In the genomic region with DNA sequence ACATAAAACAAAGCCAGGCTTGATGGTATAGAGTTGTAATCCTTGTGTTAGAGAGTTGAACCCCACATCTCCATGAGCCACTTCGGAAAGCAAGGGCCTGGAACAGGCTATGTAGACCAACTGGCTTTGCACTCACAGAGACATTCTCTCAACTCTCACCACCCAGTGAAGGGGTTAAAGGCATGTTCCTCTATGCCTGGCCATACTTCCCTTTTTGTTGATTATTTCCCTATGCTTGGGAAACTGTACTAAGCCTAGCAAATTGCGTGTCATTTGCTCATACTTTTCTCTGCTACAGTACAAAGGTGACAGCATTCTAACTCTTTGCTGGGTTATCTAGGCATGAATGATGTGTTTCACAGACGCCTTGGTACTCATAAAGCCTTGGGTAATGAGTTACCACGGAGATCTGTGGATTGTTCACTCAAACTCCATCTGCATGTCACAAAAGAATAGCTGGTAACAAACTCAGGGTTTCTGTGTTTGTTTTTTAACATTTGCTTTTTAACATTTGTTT, we compare ENCODE assay signal across 32 mouse cellular contexts. TPM values are rescaled to one million over a fixed set of nuclear protein-coding genes. Genes with fewer than 3 reads are reported as not detected.
DNase-seq lines count a peak whose midpoint lies in the region; ATAC-seq lines count a peak whose summit lies in the region.
"Had no signal": no experiment of that assay in that cellular context is flagged by ENCODE, and none has a peak within 500 bp of the region (broad histone marks: within the 10 kb centered on the region; RNA-seq: fewer than 3 reads in every experiment).

No protein-coding gene starts in this region.

- H3K4me3 ChIP-seq in kidney, embryonic 15.5 days (replicated peaks), result no peak overlapping the region
- H3K4me3 ChIP-seq: embryonic facial prominence, embryonic 15.5 days; hindbrain, embryonic 13.5 days; limb, embryonic 13.5 days; liver, embryonic 12.5 days; megakaryocyte, embryonic 14.5 days; midbrain, embryonic 15.5 days; neural tube, embryonic 15.5 days had no signal

- DNase-seq in kidney, postnatal 4 days, result no peak
- DNase-seq in 416B (ENCODE audit: low read depth), result peak; percentile 47
- DNase-seq in urinary bladder, postnatal 4 days (ENCODE audit: low spot score in 2 of 2), result no peak
- no peak for DNase-seq in cerebellum, adult 9-10 months
- no peak for DNase-seq in frontal cortex, postnatal 25 days (ENCODE audit: low spot score in 2 of 2)
- DNase-seq: adrenal gland, adult 8-10 months; cerebellum, adult 18-20 months; cerebellum, postnatal 36 days; gastrocnemius, postnatal 25 days; kidney, adult 9 months; kidney, postnatal 36 days; layer of hippocampus, adult 9-11 months; lung, adult 18-20 months; thymus, postnatal 14 days had no signal

- no peaks in the 10 kb centered on the region for H3K9me3 ChIP-seq in kidney, embryonic 15.5 days (replicated peaks)
- H3K9me3 ChIP-seq: embryonic facial prominence, embryonic 15.5 days; hindbrain, embryonic 13.5 days; limb, embryonic 13.5 days; liver, embryonic 12.5 days; megakaryocyte, embryonic 14.5 days; midbrain, embryonic 15.5 days; neural tube, embryonic 15.5 days had no signal

- H3K4me1 ChIP-seq in kidney, embryonic 15.5 days, result 0 out of 2 replicates have a peak, but pooled peaks cover 3% of the 10 kb centered on the region
- H3K4me1 ChIP-seq: embryonic facial prominence, embryonic 15.5 days; hindbrain, embryonic 13.5 days; limb, embryonic 13.5 days; liver, embryonic 12.5 days; megakaryocyte, embryonic 14.5 days; midbrain, embryonic 15.5 days; neural tube, embryonic 15.5 days had no signal

- no peak overlapping the region for H3K9ac ChIP-seq in kidney, embryonic 15.5 days
- H3K9ac ChIP-seq: embryonic facial prominence, embryonic 15.5 days; hindbrain, embryonic 13.5 days; limb, embryonic 13.5 days; liver, embryonic 12.5 days; midbrain, embryonic 15.5 days; neural tube, embryonic 15.5 days had no signal

- no peaks in the 10 kb centered on the region for H3K27me3 ChIP-seq in kidney, embryonic 15.5 days
- H3K27me3 ChIP-seq: embryonic facial prominence, embryonic 15.5 days; hindbrain, embryonic 13.5 days; limb, embryonic 13.5 days; liver, embryonic 12.5 days; megakaryocyte, embryonic 14.5 days; midbrain, embryonic 15.5 days; neural tube, embryonic 15.5 days had no signal

- no peaks in the 10 kb centered on the region for H3K36me3 ChIP-seq in kidney, embryonic 15.5 days
- H3K36me3 ChIP-seq: embryonic facial prominence, embryonic 15.5 days; hindbrain, embryonic 13.5 days; limb, embryonic 13.5 days; liver, embryonic 12.5 days; midbrain, embryonic 15.5 days; neural tube, embryonic 15.5 days had no signal

- no peak; the same call in 1 of the 2 replicates for ATAC-seq in kidney, embryonic 15.5 days (replicated peaks; ENCODE audit: low FRiP score)
- ATAC-seq in granulocyte monocyte progenitor cell, adult 5-6 weeks (replicated peaks; ENCODE audit: poor library complexity, severe bottlenecking), result peak; percentile 99
- peak; percentile 99 for ATAC-seq in megakaryocyte, adult 5-6 weeks (ENCODE audit: poor library complexity, severe bottlenecking)
- ATAC-seq: activated CD4-positive, CD25-positive, alpha-beta regulatory T cell, adult 4 months; forebrain, embryonic 16.5 days; liver, embryonic 12.5 days; midbrain, embryonic 15.5 days had no signal

- 69% methylated on average over 4 of the region's 4 CpGs for WGBS in kidney, embryonic 15.5 days

- no peak overlapping the region for H3K4me2 ChIP-seq in kidney, embryonic 15.5 days
- H3K4me2 ChIP-seq: embryonic facial prominence, embryonic 15.5 days; hindbrain, embryonic 13.5 days; limb, embryonic 13.5 days; liver, embryonic 12.5 days; midbrain, embryonic 15.5 days; neural tube, embryonic 15.5 days had no signal

- 0 out of 2 replicates have a peak overlapping the region, but pooled peaks have one; percentile 19 for H3K27ac ChIP-seq in kidney, embryonic 15.5 days
- H3K27ac ChIP-seq: embryonic facial prominence, embryonic 15.5 days; hindbrain, embryonic 13.5 days; limb, embryonic 13.5 days; liver, embryonic 12.5 days; midbrain, embryonic 15.5 days; neural tube, embryonic 15.5 days had no signal

RNA-seq across cellular contexts. Expression of a gene that starts 21.0 kb away (rescaled TPM):
- polyA plus RNA-seq in kidney, embryonic 15.5 days (2015; fragmentation: Nextera tagmentation; extraction: Ambion mirVana), result 24.8 and 28.4 TPM in 2 replicates
- 14.4 and 15.6 TPM in 2 replicates for total RNA-seq in granulocyte monocyte progenitor cell, adult 5-6 weeks (2014; fragmentation: Nextera tagmentation)
- 26.5 and 30.5 TPM in 2 replicates for total RNA-seq in granulocyte monocyte progenitor cell, adult 5-6 weeks (2017)
- 24.5 and 26.1 TPM in 2 replicates for total RNA-seq in megakaryocyte, adult 5-6 weeks (2015)
- total RNA-seq in megakaryocyte, adult 5-6 weeks (2017), result 37.8 and 38.5 TPM in 2 replicates

RNA-seq across cellular contexts. Expression of a gene that starts 41.4 kb away (rescaled TPM):
- 0.09 TPM in 1 of 2 replicates, not detected in the other for polyA plus RNA-seq in kidney, embryonic 15.5 days (2015; fragmentation: Nextera tagmentation; extraction: Ambion mirVana)
- not detected in 2 replicates for total RNA-seq in granulocyte monocyte progenitor cell, adult 5-6 weeks (2014; fragmentation: Nextera tagmentation)
- 0.05 and 0.95 TPM in 2 replicates for total RNA-seq in granulocyte monocyte progenitor cell, adult 5-6 weeks (2017)
- 0.76 and 1.5 TPM in 2 replicates for total RNA-seq in megakaryocyte, adult 5-6 weeks (2015)
- 1.1 and 2.6 TPM in 2 replicates for total RNA-seq in megakaryocyte, adult 5-6 weeks (2017)
- total RNA-seq: adrenal gland, adult 8-10 months; ES-E14; gastrocnemius, postnatal 25 days; heart, adult 8-10 months; heart, postnatal 25 days; left cerebral cortex, adult 18-20 months; left cerebral cortex, postnatal 25 days had no signal
- polyA plus RNA-seq: embryonic facial prominence, embryonic 15.5 days; forebrain, embryonic 16.5 days; heart, embryonic 14.5 days; hindbrain, embryonic 13.5 days; limb, embryonic 13.5 days; midbrain, embryonic 15.5 days; neural tube, embryonic 15.5 days had no signal
